Mouse (Mus musculus) heart, postnatal 4 days (tissue): ENCODE measurements around the gene Rad52. TPM values are rescaled to one million over a fixed set of nuclear protein-coding genes. Genes with fewer than 3 reads are reported as not detected.

Experiments used
- DNase-seq: peaks from one replicate; pipeline ENCODE4 v3.0.0; 2021
- total RNA-seq, 2 experiments: library from RNA; stranded (reverse); gene quantifications; 2 replicates each; pipeline ENCODE4 v1.2.3; 2021

Gene Rad52
- total RNA-seq = 10 to 100 TPM; 14.8 to 15.4 TPM

GRCm38 (mm10) chr6:119902204-119903080 lies at the start of gene Rad52:
Gene Rad52, plus strand, starts transcription at chr6:119902698.
- peak; percentile 86 for DNase-seq

GRCm38 (mm10) chr6:119854156-119854555 lies 48.3 kb upstream of the Rad52 start:
- no peak for DNase-seq

GRCm38 (mm10) chr6:119855471-119855870 lies 47.0 kb upstream of the Rad52 start:
- no peak for DNase-seq

- DNase-seq = no peak
These were observed 42.3 kb upstream of the Rad52 start for GRCm38 (mm10) chr6:119860236-119860635.

GRCm38 (mm10) chr6:119861519-119861918 lies 41.0 kb upstream of the Rad52 start:
- no peak for DNase-seq

GRCm38 (mm10) chr6:119864341-119865034 lies 38.0 kb upstream of the Rad52 start:
- peak; percentile 84 for DNase-seq

- no peak for DNase-seq
These were observed 19.3 kb upstream of the Rad52 start for GRCm38 (mm10) chr6:119883151-119883550.

DNA sequence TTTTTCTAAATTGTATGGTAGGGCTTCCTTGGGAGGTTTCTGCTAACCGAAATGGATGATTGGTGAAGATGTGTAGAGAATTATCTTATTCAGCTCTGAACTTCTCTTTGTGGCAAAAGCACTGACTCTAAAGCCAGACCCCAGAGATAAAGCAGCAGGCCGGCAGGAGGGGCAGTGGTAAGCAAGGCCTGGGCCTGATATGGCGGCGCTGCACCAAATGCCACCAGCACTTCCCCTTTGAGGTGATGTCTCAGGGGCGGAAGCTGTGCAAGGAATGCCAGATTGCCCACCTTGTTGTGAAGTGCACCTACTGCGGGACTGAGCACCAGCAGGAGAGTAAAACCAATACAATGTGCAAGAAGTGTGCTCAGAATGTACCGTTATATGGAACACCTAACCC lies 9.8 kb upstream of the Rad52 start:
- DNase-seq = no peak

DNA sequence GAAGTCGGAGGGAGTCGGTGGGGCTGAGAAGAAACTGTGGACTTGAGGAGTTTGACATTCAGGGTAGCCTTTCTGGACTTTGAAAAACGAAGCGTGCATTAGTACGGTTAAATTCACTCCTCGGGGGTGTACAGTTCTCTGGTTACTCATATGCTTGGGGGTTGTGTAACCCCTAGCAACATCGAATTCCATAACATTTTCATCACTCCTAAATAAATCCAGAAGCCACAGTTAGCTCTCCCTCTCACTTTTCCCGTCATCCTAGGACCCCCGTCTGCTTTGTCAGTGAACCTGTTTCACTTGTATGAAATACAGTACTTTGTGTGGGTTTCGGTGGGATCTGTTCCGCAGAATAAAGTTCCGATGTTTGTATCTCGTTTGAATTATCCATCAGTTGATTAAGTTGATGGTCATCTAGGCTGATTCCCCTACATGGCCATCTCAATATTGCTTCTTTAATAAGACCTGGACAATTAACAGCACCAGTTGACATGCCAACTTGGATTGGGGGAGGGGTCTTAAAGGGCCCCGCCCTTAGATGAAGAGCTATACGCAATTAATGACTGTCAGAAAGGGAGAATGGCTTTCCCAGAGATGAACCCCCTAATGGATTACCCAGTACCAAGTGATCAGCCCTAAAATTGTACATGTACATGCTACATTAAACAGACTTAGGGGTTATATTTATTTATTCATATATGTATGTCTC lies 737 bp downstream of the Rad52 start:
- no peak for DNase-seq

GRCm38 (mm10) chr6:119905461-119905860 lies 3.0 kb downstream of the Rad52 start:
- DNase-seq = no peak

DNA sequence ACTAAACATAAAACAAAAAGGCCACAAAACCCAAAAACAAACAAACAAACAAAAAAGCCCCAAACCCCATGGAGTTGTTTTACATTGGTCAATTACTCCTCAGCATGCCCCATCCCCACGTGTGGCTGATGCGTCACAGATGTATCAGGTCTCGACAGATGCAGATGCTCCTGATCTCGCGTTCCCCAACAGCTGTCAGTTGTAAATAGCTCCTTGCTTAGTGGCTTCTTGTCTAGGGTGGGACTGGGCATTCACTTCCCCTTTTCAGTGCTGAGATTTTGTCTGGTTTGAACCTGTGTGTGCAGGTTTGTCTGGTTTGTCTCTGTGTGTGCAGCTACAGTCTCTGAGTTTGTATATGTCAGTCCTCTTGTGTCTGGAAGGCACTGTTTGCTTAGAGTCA lies 9.5 kb downstream of the Rad52 start:
- DNase-seq = no peak

DNA sequence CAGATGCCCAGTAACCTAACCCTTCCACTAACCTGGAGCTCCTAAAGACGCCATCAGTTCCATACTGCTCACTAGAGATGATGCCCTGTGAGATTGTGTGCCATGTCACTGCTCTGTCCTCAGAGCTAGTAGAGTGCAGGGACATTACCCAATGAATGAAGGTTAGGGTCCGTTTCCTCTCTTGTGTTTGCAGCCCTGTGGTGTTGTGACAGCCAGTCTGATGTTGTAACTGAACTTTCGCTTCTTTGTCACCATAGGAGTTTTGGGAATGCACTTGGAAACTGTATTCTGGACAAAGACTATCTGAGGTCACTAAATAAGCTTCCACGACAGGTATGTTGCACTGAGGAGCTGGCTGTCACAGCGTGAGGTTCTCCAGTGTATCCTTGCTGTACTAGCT lies 13.2 kb downstream of the Rad52 start:
- DNase-seq = no peak

- DNase-seq = no peak
These were observed 16.2 kb downstream of the Rad52 start for GRCm38 (mm10) chr6:119918561-119919181.

DNA sequence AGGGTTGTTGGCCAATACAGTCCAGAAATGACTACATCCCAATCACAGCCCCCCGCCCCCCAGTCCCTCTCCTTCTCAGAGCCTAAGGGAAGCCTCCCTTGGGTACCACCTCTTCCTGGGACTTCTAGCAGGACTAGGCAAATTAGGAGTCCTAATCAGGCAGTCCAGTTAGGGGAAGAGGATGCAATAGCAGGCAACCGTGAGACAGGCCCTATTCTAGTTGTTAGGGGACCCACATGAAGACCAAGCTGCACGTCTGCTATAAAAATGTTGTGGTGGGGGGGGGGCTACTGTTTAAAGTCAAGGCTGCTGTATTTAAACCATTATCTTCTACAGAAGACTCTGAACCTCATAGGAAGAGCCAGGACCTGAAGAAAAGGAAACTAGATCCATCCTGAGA lies 19.6 kb downstream of the Rad52 start:
- DNase-seq = no peak

- no peak for DNase-seq
These were observed 20.0 kb downstream of the Rad52 start for GRCm38 (mm10) chr6:119922544-119922943.

DNA sequence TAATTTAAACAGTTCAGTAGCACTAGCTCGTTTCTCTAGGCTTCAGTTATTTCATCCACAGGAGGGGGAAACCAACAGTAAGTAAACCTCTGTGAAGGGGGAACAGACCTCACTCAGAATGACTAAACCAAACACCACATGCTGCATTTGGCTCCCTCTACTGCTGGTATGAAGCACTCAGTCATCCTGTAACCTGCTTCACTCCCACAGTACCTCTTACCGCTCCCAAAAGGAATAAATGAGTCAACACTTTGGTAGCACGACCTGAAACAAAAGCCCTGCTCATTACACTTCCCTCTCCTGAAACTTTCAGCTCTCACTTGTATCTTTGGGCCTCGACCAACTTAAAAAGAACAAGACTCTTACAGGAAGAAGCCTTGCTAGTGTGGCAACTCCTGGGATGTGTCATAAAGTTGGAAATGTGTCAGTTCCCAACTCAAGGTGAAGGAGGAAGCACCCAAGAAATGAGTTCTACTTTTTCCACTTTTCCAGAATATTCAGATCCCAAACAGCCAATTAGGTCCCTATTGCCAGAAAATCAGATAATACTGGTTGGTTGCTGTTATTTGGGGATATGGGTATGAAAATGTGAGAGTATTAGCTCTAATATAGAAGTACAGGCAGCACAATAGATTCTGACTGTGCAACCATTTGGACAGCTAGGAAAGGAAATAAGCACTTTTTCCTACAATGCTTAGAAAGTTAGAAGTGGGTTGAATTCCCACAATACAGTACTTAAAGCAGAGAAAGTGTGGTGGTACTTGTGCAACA lies 21.9 kb downstream of the Rad52 start:
- DNase-seq = peak; percentile 34

Other genes starting within 250 kb of the Rad52 start
- gene Erc1, start 54.5 kb upstream of the Rad52 start, total RNA-seq = 10 to 100 TPM; 42.2 to 44.4 TPM
- gene Wnk1, start 136.0 kb downstream of the Rad52 start, total RNA-seq = 100 to 1,000 TPM; 332 to 358 TPM
- not detected for gene Ninj2, start 190.7 kb downstream of the Rad52 start, total RNA-seq